Mouse (Mus musculus): ENCODE measurements at regions not wholly inside any gene's neighbourhood (a gene's known extent, or its start where the extent isn't known, plus 50 kb on each side); places are given as distances from the start of the nearest gene placed in this dataset.

GRCm38 (mm10) chr17:4791873-4792272 lies 202.3 kb upstream of the Arid1b start:
- WGBS, result 69% methylated on average over 10 of the region's 10 CpGs
- ATAC-seq (ENCODE audit: low FRiP score, low TSS enrichment), result no peak

GRCm38 (mm10) chr17:4796241-4796640 lies 197.9 kb upstream of the Arid1b start:
- no peak for DNase-seq (ENCODE audit: low spot score)
- ATAC-seq (ENCODE audit: low FRiP score, low TSS enrichment), result no peak
- H3K9ac ChIP-seq (ENCODE audit: low read length), result no peak overlapping the region

More at GRCm38 (mm10) chr17:4791873-4792272, 202.3 kb upstream of the Arid1b start:
- TF ChIP-seq CTCF (IDR thresholded peaks at IDR 0.05; ENCODE audit: low read depth) (no peak), EP300 (optimal IDR thresholded peaks at IDR 0.05) (no peak)
- Histone ChIP-seq H3K27ac (replicated peaks) (no peak overlapping the region), H3K27me3 (ENCODE audit: control insufficient read depth, insufficient read depth, low read length) (no peaks in the 10 kb centered on the region), H3K36me3 (ENCODE audit: control insufficient read depth, insufficient read depth, low read length) (no peaks in the 10 kb centered on the region), H3K4me1 (replicated peaks; ENCODE audit: control insufficient read depth, insufficient read depth) (no peaks in the 10 kb centered on the region), H3K9ac (ENCODE audit: low read length) (no peak overlapping the region), H3K9me3 (ENCODE audit: control insufficient read depth, low read length) (no peaks in the 10 kb centered on the region), H3K4me3 (ENCODE audit: low read depth, low read length) (no peak overlapping the region), H3K4me2 (replicated peaks; ENCODE audit: low read depth) (no peak overlapping the region)
- DNase-seq (ENCODE audit: low spot score), result no peak

GRCm38 (mm10) chr17:4804013-4804412 lies 190.1 kb upstream of the Arid1b start:
- Histone ChIP-seq H3K36me3 (ENCODE audit: control insufficient read depth, insufficient read depth, low read length) (no peaks in the 10 kb centered on the region), H3K9me3 (ENCODE audit: control insufficient read depth, low read length) (no peaks in the 10 kb centered on the region), H3K9ac (ENCODE audit: low read length) (no peak overlapping the region), H3K27ac (replicated peaks) (no peak overlapping the region), H3K27me3 (ENCODE audit: control insufficient read depth, insufficient read depth, low read length) (no peaks in the 10 kb centered on the region), H3K4me3 (ENCODE audit: low read depth, low read length) (no peak overlapping the region), H3K4me2 (replicated peaks; ENCODE audit: low read depth) (no peak overlapping the region), H3K4me1 (replicated peaks; ENCODE audit: control insufficient read depth, insufficient read depth) (no peaks in the 10 kb centered on the region)
- WGBS, result 46% methylated on average over 4 of the region's 4 CpGs
- no peak for ATAC-seq (ENCODE audit: low FRiP score, low TSS enrichment)
- DNase-seq (ENCODE audit: low spot score), result no peak
- TF ChIP-seq CTCF (IDR thresholded peaks at IDR 0.05; ENCODE audit: low read depth) (no peak), EP300 (optimal IDR thresholded peaks at IDR 0.05) (no peak)

More at GRCm38 (mm10) chr17:4796241-4796640, 197.9 kb upstream of the Arid1b start:
- no peaks in the 10 kb centered on the region for H3K9me3 ChIP-seq (ENCODE audit: control insufficient read depth, low read length)
- H3K4me2 ChIP-seq (replicated peaks; ENCODE audit: low read depth), result no peak overlapping the region
- no peaks in the 10 kb centered on the region for H3K27me3 ChIP-seq (ENCODE audit: control insufficient read depth, insufficient read depth, low read length)
- no peaks in the 10 kb centered on the region for H3K4me1 ChIP-seq (replicated peaks; ENCODE audit: control insufficient read depth, insufficient read depth)
- H3K27ac ChIP-seq (replicated peaks), result no peak overlapping the region
- WGBS, result 74% methylated on average over 3 of the region's 3 CpGs
- TF ChIP-seq EP300 (optimal IDR thresholded peaks at IDR 0.05) (no peak), CTCF (IDR thresholded peaks at IDR 0.05; ENCODE audit: low read depth) (no peak)
- H3K4me3 ChIP-seq (ENCODE audit: low read depth, low read length), result no peak overlapping the region
- H3K36me3 ChIP-seq (ENCODE audit: control insufficient read depth, insufficient read depth, low read length), result no peaks in the 10 kb centered on the region

- DNase-seq (ENCODE audit: low spot score) (no peak), ATAC-seq (ENCODE audit: low FRiP score, low TSS enrichment) (no peak)
- H3K4me3 ChIP-seq (ENCODE audit: low read depth, low read length), result no peak overlapping the region
- 39% methylated on average over 5 of the region's 5 CpGs for WGBS
- no peak for TF ChIP-seq CTCF (IDR thresholded peaks at IDR 0.05; ENCODE audit: low read depth)
- no peaks in the 10 kb centered on the region for H3K9me3 ChIP-seq (ENCODE audit: control insufficient read depth, low read length)
- H3K4me1 ChIP-seq (replicated peaks; ENCODE audit: control insufficient read depth, insufficient read depth), result no peaks in the 10 kb centered on the region
- H3K27ac ChIP-seq (replicated peaks), result no peak overlapping the region
- H3K9ac ChIP-seq (ENCODE audit: low read length), result no peak overlapping the region
- H3K36me3 ChIP-seq (ENCODE audit: control insufficient read depth, insufficient read depth, low read length), result no peaks in the 10 kb centered on the region
- H3K4me2 ChIP-seq (replicated peaks; ENCODE audit: low read depth), result no peak overlapping the region
- no peaks in the 10 kb centered on the region for H3K27me3 ChIP-seq (ENCODE audit: control insufficient read depth, insufficient read depth, low read length)
Observed at GRCm38 (mm10) chr17:4806051-4806450, 188.1 kb upstream of the Arid1b start.

GRCm38 (mm10) chr17:4808926-4809325 lies 185.2 kb upstream of the Arid1b start:
- no peak overlapping the region for H3K4me2 ChIP-seq (replicated peaks; ENCODE audit: low read depth)
- 65% methylated on average over 3 of the region's 3 CpGs for WGBS
- no peak for TF ChIP-seq CTCF (IDR thresholded peaks at IDR 0.05; ENCODE audit: low read depth)
- TF ChIP-seq EP300 (optimal IDR thresholded peaks at IDR 0.05), result no peak
- no peak overlapping the region for H3K9ac ChIP-seq (ENCODE audit: low read length)
- DNase-seq (ENCODE audit: low spot score) (no peak), ATAC-seq (ENCODE audit: low FRiP score, low TSS enrichment) (no peak)
- no peaks in the 10 kb centered on the region for H3K27me3 ChIP-seq (ENCODE audit: control insufficient read depth, insufficient read depth, low read length)
- no peak overlapping the region for H3K27ac ChIP-seq (replicated peaks)
- no peaks in the 10 kb centered on the region for H3K9me3 ChIP-seq (ENCODE audit: control insufficient read depth, low read length)
- no peaks in the 10 kb centered on the region for H3K36me3 ChIP-seq (ENCODE audit: control insufficient read depth, insufficient read depth, low read length)
- no peak overlapping the region for H3K4me3 ChIP-seq (ENCODE audit: low read depth, low read length)
- no peaks in the 10 kb centered on the region for H3K4me1 ChIP-seq (replicated peaks; ENCODE audit: control insufficient read depth, insufficient read depth)

- no peak overlapping the region for H3K27ac ChIP-seq (replicated peaks)
- H3K9me3 ChIP-seq (ENCODE audit: control insufficient read depth, low read length), result no peaks in the 10 kb centered on the region
- no peak for TF ChIP-seq CTCF (IDR thresholded peaks at IDR 0.05; ENCODE audit: low read depth)
- no peak for TF ChIP-seq EP300 (optimal IDR thresholded peaks at IDR 0.05)
- no peak overlapping the region for H3K4me2 ChIP-seq (replicated peaks; ENCODE audit: low read depth)
- no peak overlapping the region for H3K4me3 ChIP-seq (ENCODE audit: low read depth, low read length)
- 85% methylated on average over 3 of the region's 3 CpGs for WGBS
- H3K9ac ChIP-seq (ENCODE audit: low read length), result no peak overlapping the region
- no peaks in the 10 kb centered on the region for H3K4me1 ChIP-seq (replicated peaks; ENCODE audit: control insufficient read depth, insufficient read depth)
- no peaks in the 10 kb centered on the region for H3K36me3 ChIP-seq (ENCODE audit: control insufficient read depth, insufficient read depth, low read length)
- ATAC-seq (ENCODE audit: low FRiP score, low TSS enrichment), result no peak
- H3K27me3 ChIP-seq (ENCODE audit: control insufficient read depth, insufficient read depth, low read length), result no peaks in the 10 kb centered on the region
- no peak for DNase-seq (ENCODE audit: low spot score)
Observed at GRCm38 (mm10) chr17:4813232-4813631, 180.9 kb upstream of the Arid1b start.
